Mouse (Mus musculus): ENCODE results near the gene Gm10447. TPM values are rescaled to one million over a fixed set of nuclear protein-coding genes. Genes with fewer than 3 reads are reported as not detected.

Gm10447 gene
- polyA plus RNA-seq, 1 experiment from 2014 or later: 0.13 TPM

GRCm38 (mm10) chr11:53413871-53414270, 43.0 kb downstream of the Gm10447 start:
- Histone ChIP-seq H3K9me3 (no peaks in the 10 kb centered on the region), H3K9ac (no peak overlapping the region), H3K4me1 (no peaks in the 10 kb centered on the region), H3K4me2 (no peak overlapping the region), H3K27ac (no peak overlapping the region), H3K36me3 (replicated peaks) (peaks cover 93% of the 10 kb centered on the region), H3K4me3 (replicated peaks) (no peak overlapping the region), H3K27me3 (no peaks in the 10 kb centered on the region)
- ATAC-seq (ENCODE audit: low FRiP score): no peak
- 96% methylated on average over 4 of the region's 4 CpGs for WGBS

GRCm38 (mm10) chr11:53411738-53412137, 45.2 kb downstream of the Gm10447 start:
- no peaks in the 10 kb centered on the region for H3K4me1 ChIP-seq
- no peaks in the 10 kb centered on the region for H3K27me3 ChIP-seq
- no peak overlapping the region for H3K4me2 ChIP-seq
- H3K27ac ChIP-seq: no peak overlapping the region
- no peak for ATAC-seq (ENCODE audit: low FRiP score)
- peaks cover 87% of the 10 kb centered on the region for H3K36me3 ChIP-seq (replicated peaks)
- no peak overlapping the region for H3K4me3 ChIP-seq (replicated peaks)
- H3K9me3 ChIP-seq: no peaks in the 10 kb centered on the region
- H3K9ac ChIP-seq: no peak overlapping the region

Small RNA genes lying within 50 kb of the gene (microRNA-seq; reads per million reads assigned to microRNA genes)
- not detected for gene Mir6920

Other genes with a start within 250 kb of the Gm10447 start
- 93.3 and 95.9 TPM in 2 replicates for gene Hspa4, start 156.7 kb downstream of the Gm10447 start, polyA plus RNA-seq (2016; fragmentation: Nextera tagmentation; extraction: Ambion mirVana)
- 17.3 and 17.4 TPM in 2 replicates for gene Zcchc10, start 132.4 kb downstream of the Gm10447 start, polyA plus RNA-seq (2016; fragmentation: Nextera tagmentation; extraction: Ambion mirVana)
- 66.9 and 77.6 TPM in 2 replicates for gene Aff4, start 106.3 kb downstream of the Gm10447 start, polyA plus RNA-seq (2016; fragmentation: Nextera tagmentation; extraction: Ambion mirVana)
- 0.70 TPM in 1 of 2 replicates, not detected in the other for gene Leap2, start 33.9 kb downstream of the Gm10447 start, polyA plus RNA-seq (2016; fragmentation: Nextera tagmentation; extraction: Ambion mirVana)
- gene Uqcrq, start 26.3 kb downstream of the Gm10447 start, polyA plus RNA-seq (2016; fragmentation: Nextera tagmentation; extraction: Ambion mirVana): 538 and 578 TPM in 2 replicates
- 2.0 and 2.8 TPM in 2 replicates for gene Gdf9, start 26.1 kb downstream of the Gm10447 start, polyA plus RNA-seq (2016; fragmentation: Nextera tagmentation; extraction: Ambion mirVana)
- gene Shroom1, start 95 bp upstream of the Gm10447 start, polyA plus RNA-seq (2016; fragmentation: Nextera tagmentation; extraction: Ambion mirVana): 1.8 and 2.0 TPM in 2 replicates
- gene Gm9837, start 13.4 kb upstream of the Gm10447 start, polyA plus RNA-seq (2016; fragmentation: Nextera tagmentation; extraction: Ambion mirVana): not detected in 2 replicates
- gene Gm9945, start 23.1 kb upstream of the Gm10447 start, polyA plus RNA-seq (2016; fragmentation: Nextera tagmentation; extraction: Ambion mirVana): 0.29 TPM in 1 of 2 replicates, not detected in the other
- 1.1 and 1.6 TPM in 2 replicates for gene Sowaha, start 23.2 kb upstream of the Gm10447 start, polyA plus RNA-seq (2016; fragmentation: Nextera tagmentation; extraction: Ambion mirVana)
- 22.5 and 23.7 TPM in 2 replicates for gene Sept8, start 62.1 kb upstream of the Gm10447 start, polyA plus RNA-seq (2016; fragmentation: Nextera tagmentation; extraction: Ambion mirVana)
- 120 and 145 TPM in 2 replicates for gene Kif3a, start 110.3 kb upstream of the Gm10447 start, polyA plus RNA-seq (2016; fragmentation: Nextera tagmentation; extraction: Ambion mirVana)
- 1.4 and 2.6 TPM in 2 replicates for gene Il4, start 161.6 kb upstream of the Gm10447 start, polyA plus RNA-seq (2016; fragmentation: Nextera tagmentation; extraction: Ambion mirVana)
- not detected in 2 replicates for gene Il13, start 177.6 kb upstream of the Gm10447 start, polyA plus RNA-seq (2016; fragmentation: Nextera tagmentation; extraction: Ambion mirVana)

All from forebrain, embryonic 12.5 days (tissue).